Mouse (Mus musculus) spleen, adult 18-20 months (tissue): ENCODE results near the gene Gcm1.

Experiments used
- DNase-seq, 2 experiments: peaks; one replicate each; pipeline ENCODE4 v3.0.0; 2022; ENCODE audit warnings: mixed read lengths in 2 of 2

Gcm1 gene

GRCm38 (mm10) chr9:78051677-78052076 is at the start of gene Gcm1:
Gene Gcm1 (plus strand): TSS chr9:78051924.
- no peak for DNase-seq

- DNase-seq, result no peak
These were observed 48.4 kb upstream of the Gcm1 start for GRCm38 (mm10) chr9:78003278-78003677.

DNA sequence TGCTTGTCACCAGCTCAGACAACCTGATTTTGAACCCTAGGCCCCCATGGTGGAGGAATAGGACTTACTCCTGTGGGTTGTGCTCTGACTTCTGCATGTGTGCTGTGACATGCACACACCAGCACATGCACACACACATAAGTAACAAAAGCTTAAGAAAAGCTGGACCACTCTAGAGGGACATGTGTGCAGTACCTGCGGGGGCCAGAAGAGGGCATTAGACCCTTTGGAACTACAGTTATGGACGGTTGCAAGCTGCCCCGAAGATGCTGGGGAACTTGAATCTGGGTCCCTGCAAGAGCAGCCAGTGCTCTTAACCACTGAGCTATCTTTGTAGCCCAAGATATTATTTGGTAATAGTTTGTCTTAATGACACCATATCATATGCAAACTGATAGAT is 46.2 kb upstream of the Gcm1 start:
- peak in 1 of 2 experiments; percentile 53 for DNase-seq

GRCm38 (mm10) chr9:78006209-78007001 is 45.3 kb upstream of the Gcm1 start:
- DNase-seq, result peak; percentile 61 to 83

GRCm38 (mm10) chr9:78009382-78009781 is 42.3 kb upstream of the Gcm1 start:
- DNase-seq, result no peak

DNA sequence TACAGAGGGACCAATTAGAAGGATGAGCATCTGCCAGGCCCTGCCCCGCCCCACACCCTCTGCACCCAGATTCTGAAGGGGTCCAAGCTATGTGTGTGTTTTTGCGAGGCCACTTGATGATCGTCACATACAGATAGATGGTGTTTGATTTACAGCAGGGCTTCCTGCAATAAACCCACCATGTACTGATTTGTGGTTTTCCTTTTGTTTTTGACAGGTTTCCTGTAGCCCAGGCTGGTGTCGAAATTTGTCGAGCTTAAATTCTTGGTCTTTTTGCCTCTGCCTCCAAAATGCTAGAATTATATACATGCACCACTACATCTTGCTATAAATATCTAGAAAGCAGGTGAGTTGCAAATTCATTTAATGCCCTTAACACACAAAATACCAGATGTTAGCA is 41.5 kb upstream of the Gcm1 start:
- DNase-seq, result no peak

- DNase-seq, result no peak
These were observed 41.0 kb upstream of the Gcm1 start for GRCm38 (mm10) chr9:78010707-78011106.

GRCm38 (mm10) chr9:78012066-78012465 is 39.7 kb upstream of the Gcm1 start:
- no peak for DNase-seq

DNA sequence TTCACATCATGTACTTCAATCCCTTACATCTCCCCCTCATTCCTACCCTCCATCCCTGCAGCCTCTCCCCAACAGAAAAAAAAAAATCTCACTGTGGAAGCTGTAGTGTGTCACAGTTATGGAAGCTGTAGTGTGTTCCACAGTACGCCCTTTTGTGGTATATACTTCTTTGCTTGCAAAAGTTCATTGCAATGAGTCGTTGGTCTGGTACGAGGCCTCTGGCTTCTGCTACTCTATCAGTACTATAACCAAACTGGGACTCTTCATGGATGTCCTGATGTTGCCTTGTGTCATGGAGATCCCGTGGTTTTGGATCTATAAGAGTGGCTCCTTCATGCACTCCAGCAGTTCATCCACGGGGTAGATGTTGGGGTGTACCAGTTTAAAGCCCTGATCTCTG is 39.0 kb upstream of the Gcm1 start:
- DNase-seq, result no peak

GRCm38 (mm10) chr9:78013813-78014212 is 37.9 kb upstream of the Gcm1 start:
- DNase-seq, result no peak

- no peak for DNase-seq
These were observed 35.9 kb upstream of the Gcm1 start for GRCm38 (mm10) chr9:78015816-78016215.

DNA sequence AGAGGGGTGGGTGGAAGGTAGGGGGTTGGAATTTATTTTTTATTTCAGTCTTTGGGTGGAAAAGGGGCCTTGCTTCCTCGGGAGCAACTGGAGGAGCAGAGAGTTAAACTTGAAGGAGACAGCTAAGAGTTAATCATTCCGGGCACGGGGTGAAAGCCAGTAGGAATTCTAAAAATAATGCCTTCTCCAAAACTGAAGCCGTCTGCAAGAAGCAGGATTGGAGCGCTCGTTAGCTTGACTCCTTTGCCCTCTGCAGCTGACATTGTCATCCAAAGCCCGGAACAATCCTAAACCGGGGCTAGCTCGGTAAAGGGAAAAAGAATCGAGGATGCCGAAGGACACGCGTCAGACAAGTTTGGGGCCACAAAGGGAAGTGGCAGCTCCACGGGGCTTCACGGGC is 35.4 kb upstream of the Gcm1 start:
- no peak for DNase-seq

- DNase-seq, result no peak
These were observed 30.5 kb upstream of the Gcm1 start for GRCm38 (mm10) chr9:78021256-78021655.

DNA sequence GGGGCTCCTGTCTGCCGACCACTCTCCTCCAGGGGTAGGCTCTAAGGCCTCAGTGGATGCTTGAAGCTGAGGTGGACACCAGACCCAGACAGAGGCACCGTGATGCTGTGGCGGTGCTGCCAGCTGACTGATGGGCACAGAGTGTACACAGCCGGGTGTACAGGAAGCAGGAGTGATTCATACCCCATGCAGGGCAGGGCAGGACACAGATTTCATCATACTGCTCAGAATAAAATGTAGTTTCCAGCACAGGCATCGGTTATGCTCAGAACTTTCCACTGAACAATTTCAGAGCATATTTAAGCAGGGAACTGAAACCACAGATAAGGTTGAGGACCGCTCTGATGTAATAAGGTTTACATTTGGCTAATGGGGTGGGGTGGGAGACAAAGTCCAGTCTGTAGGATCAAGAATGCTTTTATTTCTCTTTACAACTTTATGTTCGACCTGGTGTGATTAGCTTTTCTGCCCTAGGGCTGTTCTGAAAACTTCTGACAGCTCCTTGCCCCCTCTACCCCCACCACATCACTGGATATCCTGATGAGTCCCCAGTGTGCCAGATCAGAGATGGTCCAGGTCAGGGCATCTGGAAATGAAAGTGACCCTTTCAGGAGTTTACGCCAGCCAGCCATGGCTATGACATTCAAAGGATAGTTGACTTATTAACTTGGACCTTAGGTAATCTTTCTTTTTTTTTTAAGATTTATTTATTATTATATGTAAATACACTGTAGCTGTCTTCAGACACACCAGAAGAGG is 29.4 kb upstream of the Gcm1 start:
- no peak for DNase-seq

GRCm38 (mm10) chr9:78024823-78025222 is 26.9 kb upstream of the Gcm1 start:
- DNase-seq, result peak in 1 of 2 experiments; percentile 52

- no peak for DNase-seq
These were observed 24.6 kb upstream of the Gcm1 start for GRCm38 (mm10) chr9:78027099-78027498.

- no peak for DNase-seq
These were observed 20.8 kb upstream of the Gcm1 start for GRCm38 (mm10) chr9:78030835-78031456.

DNA sequence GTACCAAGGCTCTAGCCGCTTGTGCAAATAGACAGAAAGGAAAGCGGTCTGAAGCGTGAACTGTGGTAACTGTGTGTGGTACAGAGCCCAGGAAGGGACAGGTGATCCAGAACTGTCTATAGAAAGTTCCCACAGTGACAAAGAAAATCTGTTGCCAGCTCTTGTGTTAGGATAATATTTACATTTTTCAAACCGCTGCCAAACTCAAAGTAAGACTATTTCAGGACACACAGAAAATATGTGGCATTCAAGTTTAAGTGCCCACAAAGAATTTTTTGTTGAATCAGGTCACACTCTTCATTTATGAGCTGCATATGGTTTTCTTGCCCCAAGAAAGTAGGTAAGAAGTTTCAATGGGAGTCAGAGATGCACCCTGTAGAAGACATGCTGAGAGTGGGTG is 18.8 kb upstream of the Gcm1 start:
- no peak for DNase-seq

GRCm38 (mm10) chr9:78035296-78035695 is 16.4 kb upstream of the Gcm1 start:
- DNase-seq, result no peak

GRCm38 (mm10) chr9:78035831-78036230 is 15.9 kb upstream of the Gcm1 start:
- no peak for DNase-seq

GRCm38 (mm10) chr9:78038755-78039489 is 12.8 kb upstream of the Gcm1 start:
- DNase-seq, result peak; percentile 46 to 71

GRCm38 (mm10) chr9:78045171-78045570 is 6.6 kb upstream of the Gcm1 start:
- no peak for DNase-seq

GRCm38 (mm10) chr9:78046755-78047154 is 5.0 kb upstream of the Gcm1 start:
- peak in 1 of 2 experiments; percentile 14 for DNase-seq
